Mouse (Mus musculus): ENCODE data around the gene Plcxd1. TPM values are rescaled to one million over a fixed set of nuclear protein-coding genes. Genes with fewer than 3 reads are reported as not detected.

Plcxd1 gene
- polyA plus RNA-seq, 1 experiment from 2014 or later: 0.64 TPM

GRCm38 (mm10) chr5:110098991-110099477 is 735 bp upstream of the Plcxd1 start:
- Histone ChIP-seq H3K4me1 (ENCODE audit: control insufficient read depth, low read depth, low read length) (peaks cover 20% of the 10 kb centered on the region), H3K27me3 (ENCODE audit: control insufficient read depth, insufficient read depth, low read depth, low read length) (peaks cover 18% of the 10 kb centered on the region), H3K27ac (ENCODE audit: low read length) (no peak overlapping the region), H3K4me2 (ENCODE audit: low read depth, low read length) (no peak overlapping the region), H3K36me3 (ENCODE audit: control insufficient read depth, insufficient read depth) (peaks cover 13% of the 10 kb centered on the region), H3K4me3 (ENCODE audit: low read depth, low read length) (no peak overlapping the region), H3K9me3 (replicated peaks; ENCODE audit: control insufficient read depth, low read length) (no peaks in the 10 kb centered on the region), H3K9ac (ENCODE audit: low read depth, low read length) (no peak overlapping the region)
- WGBS (ENCODE audit: insufficient replicate concordance): 55% methylated on average over 1 of the region's 1 CpGs
- ATAC-seq (ENCODE audit: low read depth): no peak

GRCm38 (mm10) chr5:110100921-110101631 is 1.3 kb downstream of the Plcxd1 start:
- H3K4me2 ChIP-seq (ENCODE audit: low read depth, low read length): peak overlapping the region; percentile 58
- WGBS (ENCODE audit: insufficient replicate concordance): 1% methylated on average over 36 of the region's 37 CpGs
- peak overlapping the region; percentile 43 for H3K4me3 ChIP-seq (ENCODE audit: low read depth, low read length)
- peaks cover 14% of the 10 kb centered on the region for H3K4me1 ChIP-seq (ENCODE audit: control insufficient read depth, low read depth, low read length)
- no peak overlapping the region for H3K9ac ChIP-seq (ENCODE audit: low read depth, low read length)
- H3K27ac ChIP-seq (ENCODE audit: low read length): no peak overlapping the region
- H3K27me3 ChIP-seq (ENCODE audit: control insufficient read depth, insufficient read depth, low read depth, low read length): peaks cover 18% of the 10 kb centered on the region
- ATAC-seq (ENCODE audit: low read depth): peak; percentile 14; the same call in 1 of the 2 replicates
- no peaks in the 10 kb centered on the region for H3K9me3 ChIP-seq (replicated peaks; ENCODE audit: control insufficient read depth, low read length)
- peaks cover 31% of the 10 kb centered on the region for H3K36me3 ChIP-seq (ENCODE audit: control insufficient read depth, insufficient read depth)

DNA sequence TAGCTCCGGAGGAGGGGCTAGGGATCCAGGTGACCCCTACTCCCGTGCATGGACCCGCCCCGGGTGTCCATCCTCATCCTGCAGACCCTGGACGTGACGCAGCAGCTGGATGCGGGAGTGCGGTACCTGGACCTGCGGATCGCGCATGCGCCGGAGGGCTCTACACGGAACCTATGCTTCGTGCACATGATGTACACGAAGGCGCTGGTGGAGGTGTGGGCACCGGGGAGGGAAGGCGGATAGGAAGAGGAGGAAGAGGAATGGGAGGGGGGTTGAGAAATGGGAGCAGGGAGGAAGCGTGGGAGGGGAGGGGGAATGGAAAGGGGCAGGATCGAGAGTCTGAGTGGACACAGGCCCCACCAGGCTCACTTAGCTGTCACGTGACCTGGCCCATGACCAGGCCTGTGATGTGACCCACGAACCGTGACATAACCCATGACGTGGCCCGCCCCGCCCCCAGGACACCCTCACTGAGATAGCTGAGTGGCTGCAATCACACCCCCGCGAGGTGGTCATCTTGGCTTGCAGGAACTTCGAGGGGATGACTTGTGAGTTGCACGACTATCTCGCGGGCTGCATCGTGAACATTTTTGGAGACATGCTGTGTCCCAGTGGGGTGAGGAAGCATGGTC is 2.1 kb downstream of the Plcxd1 start:
- Histone ChIP-seq H3K27me3 (ENCODE audit: control insufficient read depth, insufficient read depth, low read depth, low read length) (peaks cover 18% of the 10 kb centered on the region), H3K27ac (ENCODE audit: low read length) (no peak overlapping the region), H3K4me1 (ENCODE audit: control insufficient read depth, low read depth, low read length) (peaks cover 18% of the 10 kb centered on the region), H3K4me2 (ENCODE audit: low read depth, low read length) (peak overlapping the region; percentile 58), H3K9ac (ENCODE audit: low read depth, low read length) (no peak overlapping the region), H3K36me3 (ENCODE audit: control insufficient read depth, insufficient read depth) (peaks cover 31% of the 10 kb centered on the region), H3K4me3 (ENCODE audit: low read depth, low read length) (peak overlapping the region; percentile 43), H3K9me3 (replicated peaks; ENCODE audit: control insufficient read depth, low read length) (no peaks in the 10 kb centered on the region)
- ATAC-seq (ENCODE audit: low read depth): peak; percentile 3; the same call in 1 of the 2 replicates
- WGBS (ENCODE audit: insufficient replicate concordance): 12% methylated on average over 34 of the region's 34 CpGs

DNA sequence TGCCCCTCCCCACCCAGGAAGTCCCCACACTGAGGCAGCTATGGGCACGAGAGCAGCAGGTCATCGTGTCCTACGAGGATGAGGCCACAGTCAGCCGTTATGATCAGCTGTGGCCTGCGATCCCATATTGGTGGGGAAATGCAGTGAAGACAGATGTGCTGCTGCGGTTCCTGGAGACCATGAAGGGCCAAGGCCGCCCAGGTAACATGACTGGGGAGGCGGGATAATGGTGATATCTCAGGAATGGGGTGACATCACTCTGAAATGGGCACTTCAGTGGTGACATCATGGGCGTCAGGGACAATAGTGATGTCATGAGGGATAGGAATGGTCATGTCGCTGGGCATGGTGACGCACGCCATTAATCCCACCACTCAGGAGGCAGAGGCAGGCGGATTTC is 2.7 kb downstream of the Plcxd1 start:
- Histone ChIP-seq H3K4me3 (ENCODE audit: low read depth, low read length) (no peak overlapping the region), H3K4me2 (ENCODE audit: low read depth, low read length) (0 out of 2 replicates have a peak overlapping the region, but pooled peaks have one; percentile 58), H3K9ac (ENCODE audit: low read depth, low read length) (no peak overlapping the region)

GRCm38 (mm10) chr5:110102853-110103625 is 3.3 kb downstream of the Plcxd1 start:
- no peak overlapping the region for H3K27ac ChIP-seq (ENCODE audit: low read length)
- H3K4me2 ChIP-seq (ENCODE audit: low read depth, low read length): no peak overlapping the region
- H3K4me3 ChIP-seq (ENCODE audit: low read depth, low read length): no peak overlapping the region
- H3K9me3 ChIP-seq (replicated peaks; ENCODE audit: control insufficient read depth, low read length): no peaks in the 10 kb centered on the region
- 83% methylated on average over 19 of the region's 19 CpGs for WGBS (ENCODE audit: insufficient replicate concordance)
- H3K36me3 ChIP-seq (ENCODE audit: control insufficient read depth, insufficient read depth): peaks cover 31% of the 10 kb centered on the region
- no peak overlapping the region for H3K9ac ChIP-seq (ENCODE audit: low read depth, low read length)
- peaks cover 23% of the 10 kb centered on the region for H3K4me1 ChIP-seq (ENCODE audit: control insufficient read depth, low read depth, low read length)
- ATAC-seq (ENCODE audit: low read depth): no peak
- peaks cover 18% of the 10 kb centered on the region for H3K27me3 ChIP-seq (ENCODE audit: control insufficient read depth, insufficient read depth, low read depth, low read length)

More for the DNA sequence above, 2.7 kb downstream of the Plcxd1 start:
- Histone ChIP-seq H3K27ac (ENCODE audit: low read length) (no peak overlapping the region), H3K36me3 (ENCODE audit: control insufficient read depth, insufficient read depth) (peaks cover 31% of the 10 kb centered on the region), H3K9me3 (replicated peaks; ENCODE audit: control insufficient read depth, low read length) (no peaks in the 10 kb centered on the region), H3K27me3 (ENCODE audit: control insufficient read depth, insufficient read depth, low read depth, low read length) (peaks cover 18% of the 10 kb centered on the region), H3K4me1 (ENCODE audit: control insufficient read depth, low read depth, low read length) (peaks cover 23% of the 10 kb centered on the region)
- no peak for ATAC-seq (ENCODE audit: low read depth)
- 76% methylated on average over 13 of the region's 13 CpGs for WGBS (ENCODE audit: insufficient replicate concordance)

GRCm38 (mm10) chr5:110103901-110104615 is 4.3 kb downstream of the Plcxd1 start:
- H3K9ac ChIP-seq (ENCODE audit: low read depth, low read length): no peak overlapping the region
- peaks cover 31% of the 10 kb centered on the region for H3K36me3 ChIP-seq (ENCODE audit: control insufficient read depth, insufficient read depth)
- H3K27me3 ChIP-seq (ENCODE audit: control insufficient read depth, insufficient read depth, low read depth, low read length): peaks cover 18% of the 10 kb centered on the region
- no peak for ATAC-seq (ENCODE audit: low read depth)
- 83% methylated on average over 27 of the region's 27 CpGs for WGBS (ENCODE audit: insufficient replicate concordance)
- H3K4me1 ChIP-seq (ENCODE audit: control insufficient read depth, low read depth, low read length): peaks cover 28% of the 10 kb centered on the region
- H3K9me3 ChIP-seq (replicated peaks; ENCODE audit: control insufficient read depth, low read length): no peaks in the 10 kb centered on the region
- H3K4me3 ChIP-seq (ENCODE audit: low read depth, low read length): no peak overlapping the region
- H3K27ac ChIP-seq (ENCODE audit: low read length): no peak overlapping the region
- H3K4me2 ChIP-seq (ENCODE audit: low read depth, low read length): no peak overlapping the region

DNA sequence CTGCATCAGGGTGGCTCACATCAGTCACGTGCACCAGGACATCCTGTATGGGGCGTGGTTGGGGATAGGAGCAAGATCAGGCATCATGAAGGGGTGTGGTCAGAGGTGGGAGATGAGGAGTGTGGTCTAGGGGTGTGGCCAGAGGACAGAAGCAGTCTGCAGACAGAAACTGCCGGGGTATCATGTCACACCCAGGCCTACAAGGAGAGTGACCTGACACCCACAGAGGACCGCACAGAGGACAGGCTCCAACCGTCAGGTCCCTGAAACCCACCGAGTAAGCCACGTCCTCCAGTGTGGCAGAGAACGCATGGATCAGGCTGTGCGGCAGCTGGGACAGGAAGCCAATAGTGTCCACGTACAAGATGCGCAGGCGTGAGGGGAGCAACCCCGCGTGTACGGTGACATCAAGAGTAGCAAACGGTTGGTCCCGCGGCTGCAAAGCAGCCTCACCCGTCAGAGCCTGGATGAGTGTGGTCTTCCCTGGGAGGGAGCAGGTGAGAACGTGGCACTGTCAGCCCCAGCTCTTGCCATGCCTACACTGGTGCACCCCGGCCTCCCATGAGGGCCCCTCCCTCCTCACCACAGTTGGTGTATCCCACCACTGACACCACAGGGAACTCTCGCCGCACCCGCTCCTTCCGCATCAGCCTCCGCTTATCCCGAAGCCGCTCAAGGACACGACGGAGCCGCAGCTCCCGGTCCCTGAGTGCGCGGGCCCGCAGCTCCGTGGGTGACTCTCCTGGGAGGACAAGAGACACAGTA is 5.0 kb downstream of the Plcxd1 start:
- peaks cover 18% of the 10 kb centered on the region for H3K27me3 ChIP-seq (ENCODE audit: control insufficient read depth, insufficient read depth, low read depth, low read length)
- ATAC-seq (ENCODE audit: low read depth): no peak
- no peak overlapping the region for H3K4me2 ChIP-seq (ENCODE audit: low read depth, low read length)
- no peak overlapping the region for H3K27ac ChIP-seq (ENCODE audit: low read length)
- 85% methylated on average over 36 of the region's 36 CpGs for WGBS (ENCODE audit: insufficient replicate concordance)
- H3K9me3 ChIP-seq (replicated peaks; ENCODE audit: control insufficient read depth, low read length): no peaks in the 10 kb centered on the region
- no peak overlapping the region for H3K4me3 ChIP-seq (ENCODE audit: low read depth, low read length)
- H3K36me3 ChIP-seq (ENCODE audit: control insufficient read depth, insufficient read depth): peaks cover 31% of the 10 kb centered on the region
- H3K4me1 ChIP-seq (ENCODE audit: control insufficient read depth, low read depth, low read length): peaks cover 28% of the 10 kb centered on the region
- H3K9ac ChIP-seq (ENCODE audit: low read depth, low read length): no peak overlapping the region
